Mouse (Mus musculus): ENCODE measurements at regions not wholly inside any gene's neighbourhood (a gene's known extent, or its start where the extent isn't known, plus 50 kb on each side); places are given as distances from the start of the nearest gene placed in this dataset.

GRCm38 (mm10) chr13:45195562-45195961, 117.1 kb downstream of the Gm9817 start:
- DNase-seq (ENCODE audit: extremely low read depth), result no peak
- Histone ChIP-seq H3K4me2 (ENCODE audit: insufficient read depth, low read depth, poor library complexity, severe bottlenecking) (no peak overlapping the region), H3K9ac (ENCODE audit: insufficient read depth, low read depth) (no peak overlapping the region), H3K79me2 (replicated peaks; ENCODE audit: control insufficient read depth, extremely low read depth, insufficient read depth, poor library complexity, severe bottlenecking) (no peaks in the 10 kb centered on the region), H3K4me3 (replicated peaks in 1 of 3; ENCODE audit: low read depth in 2 of 3, low read length in 2 of 3, poor library complexity in 1 of 3) (no peak overlapping the region), H3K27ac (ENCODE audit: insufficient read depth, low read depth) (no peak overlapping the region), H3K9me3 (replicated peaks; ENCODE audit: low read length) (no peaks in the 10 kb centered on the region), H3K4me1 (ENCODE audit: control insufficient read depth in 1 of 2, insufficient read depth in 2 of 2) (peaks cover 0 to 11% of the 10 kb centered on the region in 2 experiments; a peak in 2 of 4 replicates), H3K27me3 (replicated peaks) (no peaks in the 10 kb centered on the region), H3K36me3 (replicated peaks in 1 of 2; ENCODE audit: control insufficient read depth in 1 of 2, insufficient read depth in 1 of 2, low read length in 1 of 2) (no peaks in the 10 kb centered on the region)
- no peak for TF ChIP-seq EP300 (IDR thresholded peaks at IDR 0.05; ENCODE audit: low read length)
- TF ChIP-seq MXI1 (IDR thresholded peaks at IDR 0.05; ENCODE audit: low read depth, low read length), result no peak
- TF ChIP-seq SIN3A (IDR thresholded peaks at IDR 0.05; ENCODE audit: low read length), result no peak
- dilution Hi-C loops (cut with MboI; ENCODE audit: extremely low pct_ligation_motif_present, extremely low pct_unique_long_range_greater_than_20kb, low sequenced_read_pairs) (no loop called here), in situ Hi-C loops (cut with MboI; ENCODE audit: low pct_ligation_motif_present, low pct_unique_long_range_greater_than_20kb, low sequenced_read_pairs) (no loop called here)

GRCm38 (mm10) chr13:45196363-45196762, 117.9 kb downstream of the Gm9817 start:
- Histone ChIP-seq H3K27me3 (replicated peaks) (no peaks in the 10 kb centered on the region), H3K9ac (ENCODE audit: insufficient read depth, low read depth) (no peak overlapping the region), H3K4me2 (ENCODE audit: insufficient read depth, low read depth, poor library complexity, severe bottlenecking) (no peak overlapping the region), H3K4me3 (replicated peaks in 1 of 3; ENCODE audit: low read depth in 2 of 3, low read length in 2 of 3, poor library complexity in 1 of 3) (no peak overlapping the region), H3K36me3 (replicated peaks in 1 of 2; ENCODE audit: control insufficient read depth in 1 of 2, insufficient read depth in 1 of 2, low read length in 1 of 2) (no peaks in the 10 kb centered on the region), H3K9me3 (replicated peaks; ENCODE audit: low read length) (no peaks in the 10 kb centered on the region), H3K4me1 (ENCODE audit: control insufficient read depth in 1 of 2, insufficient read depth in 2 of 2) (peaks cover 0 to 11% of the 10 kb centered on the region in 2 experiments; a peak in 2 of 4 replicates), H3K79me2 (replicated peaks; ENCODE audit: control insufficient read depth, extremely low read depth, insufficient read depth, poor library complexity, severe bottlenecking) (no peaks in the 10 kb centered on the region), H3K27ac (ENCODE audit: insufficient read depth, low read depth) (no peak overlapping the region)
- dilution Hi-C loops (cut with MboI; ENCODE audit: extremely low pct_ligation_motif_present, extremely low pct_unique_long_range_greater_than_20kb, low sequenced_read_pairs), result no loop called here
- in situ Hi-C loops (cut with MboI; ENCODE audit: low pct_ligation_motif_present, low pct_unique_long_range_greater_than_20kb, low sequenced_read_pairs), result no loop called here
- TF ChIP-seq MXI1 (IDR thresholded peaks at IDR 0.05; ENCODE audit: low read depth, low read length), result no peak
- no peak for TF ChIP-seq MEF2A (IDR thresholded peaks at IDR 0.05; ENCODE audit: borderline replicate concordance, low read depth, low read length)
- no peak for TF ChIP-seq ZNF384 (IDR thresholded peaks at IDR 0.05; ENCODE audit: low read depth, low read length)
- no peak for TF ChIP-seq JUND (conservative IDR thresholded peaks at IDR 0.05; ENCODE audit: low read depth, low read length)
- no peak for TF ChIP-seq HCFC1 (IDR thresholded peaks at IDR 0.05; ENCODE audit: low read depth, low read length)
- no peak for TF ChIP-seq POLR2A (IDR thresholded peaks at IDR 0.05; ENCODE audit: low read depth, low read length)
- no peak for TF ChIP-seq MAFK (IDR thresholded peaks at IDR 0.05; ENCODE audit: insufficient replicate concordance, low read length)
- no peak for DNase-seq (ENCODE audit: extremely low read depth)

- TF ChIP-seq NELFE (IDR thresholded peaks at IDR 0.05; ENCODE audit: low read depth, low read length) (no peak), USF2 (conservative IDR thresholded peaks at IDR 0.05; ENCODE audit: low read depth, low read length) (no peak), JUND (conservative IDR thresholded peaks at IDR 0.05; ENCODE audit: low read depth, low read length) (no peak), ETS1 (conservative IDR thresholded peaks at IDR 0.05; ENCODE audit: low read depth, low read length) (no peak), ZNF384 (IDR thresholded peaks at IDR 0.05; ENCODE audit: low read depth, low read length) (no peak), MYC (IDR thresholded peaks at IDR 0.05; ENCODE audit: low read depth, low read length) (no peak), ZKSCAN1 (IDR thresholded peaks at IDR 0.05; ENCODE audit: borderline replicate concordance, low read depth, low read length) (no peak), TCF12 (IDR thresholded peaks at IDR 0.05; ENCODE audit: low read depth, low read length) (no peak), KAT2A (IDR thresholded peaks at IDR 0.05; ENCODE audit: insufficient replicate concordance, low read length) (no peak), USF1 (IDR thresholded peaks at IDR 0.05; ENCODE audit: low read depth, low read length) (no peak), MEF2A (IDR thresholded peaks at IDR 0.05; ENCODE audit: borderline replicate concordance, low read depth, low read length) (no peak), ELF1 (IDR thresholded peaks at IDR 0.05; ENCODE audit: low read depth, low read length) (no peak), MAZ (IDR thresholded peaks at IDR 0.05; ENCODE audit: low read depth, low read length) (no peak), GABPA (IDR thresholded peaks at IDR 0.05; ENCODE audit: insufficient replicate concordance, low read depth, low read length) (no peak), MAX (IDR thresholded peaks at IDR 0.05; ENCODE audit: low read length) (no peak), TBP (conservative IDR thresholded peaks at IDR 0.05; ENCODE audit: low read depth, low read length) (no peak), MAFK (IDR thresholded peaks at IDR 0.05; ENCODE audit: insufficient replicate concordance, low read length) (no peak)
- no peaks in the 10 kb centered on the region for H3K27me3 ChIP-seq (replicated peaks)
- H3K4me3 ChIP-seq (replicated peaks in 1 of 3; ENCODE audit: low read depth in 2 of 3, low read length in 2 of 3, poor library complexity in 1 of 3), result no peak overlapping the region
- no peak overlapping the region for H3K27ac ChIP-seq (ENCODE audit: insufficient read depth, low read depth)
- in situ Hi-C loops (cut with MboI; ENCODE audit: low pct_ligation_motif_present, low pct_unique_long_range_greater_than_20kb, low sequenced_read_pairs) (no loop called here), dilution Hi-C loops (cut with MboI; ENCODE audit: extremely low pct_ligation_motif_present, extremely low pct_unique_long_range_greater_than_20kb, low sequenced_read_pairs) (no loop called here)
- H3K4me2 ChIP-seq (ENCODE audit: insufficient read depth, low read depth, poor library complexity, severe bottlenecking), result no peak overlapping the region
- H3K9ac ChIP-seq (ENCODE audit: insufficient read depth, low read depth), result no peak overlapping the region
- H3K9me3 ChIP-seq (replicated peaks; ENCODE audit: low read length), result no peaks in the 10 kb centered on the region
- no peak for DNase-seq (ENCODE audit: extremely low read depth)
- H3K79me2 ChIP-seq (replicated peaks; ENCODE audit: control insufficient read depth, extremely low read depth, insufficient read depth, poor library complexity, severe bottlenecking), result no peaks in the 10 kb centered on the region
- H3K36me3 ChIP-seq (replicated peaks in 1 of 2; ENCODE audit: control insufficient read depth in 1 of 2, insufficient read depth in 1 of 2, low read length in 1 of 2), result no peaks in the 10 kb centered on the region
- no peaks in the 10 kb centered on the region for H3K4me1 ChIP-seq (ENCODE audit: control insufficient read depth in 1 of 2, insufficient read depth in 2 of 2)
Measured at GRCm38 (mm10) chr13:45200511-45201120, 122.1 kb downstream of the Gm9817 start.

All from CH12.LX (cell line).